Mouse (Mus musculus): Measurements from ENCODE around the gene Olfr1160. TPM values are rescaled to one million over a fixed set of nuclear protein-coding genes. Genes with fewer than 3 reads are reported as not detected.

The Olfr1160 gene
- not detected for polyA plus RNA-seq (2015; fragmentation: Illumina TruSeq; extraction: RNeasy Lipid Tissue Mini Kit (QIAGEN cat#74804); ENCODE audit: insufficient read depth, low replicate concordance)

GRCm38 (mm10) chr2:88007515-88008318 is at the start of gene Olfr1160:
Gene Olfr1160, minus strand, starts transcription at chr2:88008268.

GRCm38 (mm10) chr2:88051029-88051428 is 43.0 kb upstream of the Olfr1160 start, which contains the start of gene Olfr1162:
Gene Olfr1162, minus strand, starts transcription at chr2:88051129.

GRCm38 (mm10) chr2:88037599-88037998 is 29.5 kb upstream of the Olfr1160 start, which contains the start of gene Olfr73:
Gene Olfr73, minus strand, starts transcription at chr2:88037699.

GRCm38 (mm10) chr2:88022474-88022873 is 14.4 kb upstream of the Olfr1160 start, which contains the start of gene Olfr1161:
Gene Olfr1161, plus strand, starts transcription at chr2:88022774.

GRCm38 (mm10) chr2:87989813-87990212 is 18.3 kb downstream of the Olfr1160 start, which contains the start of gene Olfr1158:
Gene Olfr1158, plus strand, starts transcription at chr2:87990113.

GRCm38 (mm10) chr2:87974563-87974962 is 33.5 kb downstream of the Olfr1160 start, which contains the start of gene Olfr74:
Gene Olfr74, minus strand, starts transcription at chr2:87974663.

GRCm38 (mm10) chr2:87968199-87968598 is 39.9 kb downstream of the Olfr1160 start, which contains the start of gene Olfr1157:
Gene Olfr1157, minus strand, starts transcription at chr2:87968299.

GRCm38 (mm10) chr2:87953000-87953399 is 55.1 kb downstream of the Olfr1160 start, which contains the start of gene Olfr1156:
Gene Olfr1156, minus strand, starts transcription at chr2:87953100.

Other genes with a start within 250 kb of the Olfr1160 start
- not detected for gene Olfr152, start 228.8 kb downstream of the Olfr1160 start, polyA plus RNA-seq (2015; fragmentation: Illumina TruSeq; extraction: RNeasy Lipid Tissue Mini Kit (QIAGEN cat#74804); ENCODE audit: insufficient read depth, low replicate concordance)
- gene Olfr1143, start 207.7 kb downstream of the Olfr1160 start, polyA plus RNA-seq (2015; fragmentation: Illumina TruSeq; extraction: RNeasy Lipid Tissue Mini Kit (QIAGEN cat#74804); ENCODE audit: insufficient read depth, low replicate concordance): not detected
- gene Olfr1145, start 198.4 kb downstream of the Olfr1160 start, polyA plus RNA-seq (2015; fragmentation: Illumina TruSeq; extraction: RNeasy Lipid Tissue Mini Kit (QIAGEN cat#74804); ENCODE audit: insufficient read depth, low replicate concordance): not detected
- gene Olfr1148, start 177.7 kb downstream of the Olfr1160 start, polyA plus RNA-seq (2015; fragmentation: Illumina TruSeq; extraction: RNeasy Lipid Tissue Mini Kit (QIAGEN cat#74804); ENCODE audit: insufficient read depth, low replicate concordance): not detected
- gene Olfr1150-ps1, start 164.3 kb downstream of the Olfr1160 start, polyA plus RNA-seq (2015; fragmentation: Illumina TruSeq; extraction: RNeasy Lipid Tissue Mini Kit (QIAGEN cat#74804); ENCODE audit: insufficient read depth, low replicate concordance): not detected
- not detected for gene Olfr1151, start 152.4 kb downstream of the Olfr1160 start, polyA plus RNA-seq (2015; fragmentation: Illumina TruSeq; extraction: RNeasy Lipid Tissue Mini Kit (QIAGEN cat#74804); ENCODE audit: insufficient read depth, low replicate concordance)
- not detected for gene Olfr1152, start 141.8 kb downstream of the Olfr1160 start, polyA plus RNA-seq (2015; fragmentation: Illumina TruSeq; extraction: RNeasy Lipid Tissue Mini Kit (QIAGEN cat#74804); ENCODE audit: insufficient read depth, low replicate concordance)
- not detected for gene Olfr1153, start 113.3 kb downstream of the Olfr1160 start, polyA plus RNA-seq (2015; fragmentation: Illumina TruSeq; extraction: RNeasy Lipid Tissue Mini Kit (QIAGEN cat#74804); ENCODE audit: insufficient read depth, low replicate concordance)
- not detected for gene Olfr1154, start 103.1 kb downstream of the Olfr1160 start, polyA plus RNA-seq (2015; fragmentation: Illumina TruSeq; extraction: RNeasy Lipid Tissue Mini Kit (QIAGEN cat#74804); ENCODE audit: insufficient read depth, low replicate concordance)
- gene Olfr1155, start 63.1 kb downstream of the Olfr1160 start, polyA plus RNA-seq (2015; fragmentation: Illumina TruSeq; extraction: RNeasy Lipid Tissue Mini Kit (QIAGEN cat#74804); ENCODE audit: insufficient read depth, low replicate concordance): not detected
- gene Olfr1156, start 55.2 kb downstream of the Olfr1160 start, polyA plus RNA-seq (2015; fragmentation: Illumina TruSeq; extraction: RNeasy Lipid Tissue Mini Kit (QIAGEN cat#74804); ENCODE audit: insufficient read depth, low replicate concordance): not detected
- gene Olfr1157, start 40.0 kb downstream of the Olfr1160 start, polyA plus RNA-seq (2015; fragmentation: Illumina TruSeq; extraction: RNeasy Lipid Tissue Mini Kit (QIAGEN cat#74804); ENCODE audit: insufficient read depth, low replicate concordance): not detected
- not detected for gene Olfr74, start 33.6 kb downstream of the Olfr1160 start, polyA plus RNA-seq (2015; fragmentation: Illumina TruSeq; extraction: RNeasy Lipid Tissue Mini Kit (QIAGEN cat#74804); ENCODE audit: insufficient read depth, low replicate concordance)
- gene Olfr1158, start 18.2 kb downstream of the Olfr1160 start, polyA plus RNA-seq (2015; fragmentation: Illumina TruSeq; extraction: RNeasy Lipid Tissue Mini Kit (QIAGEN cat#74804); ENCODE audit: insufficient read depth, low replicate concordance): not detected
- gene Olfr1161, start 14.5 kb upstream of the Olfr1160 start, polyA plus RNA-seq (2015; fragmentation: Illumina TruSeq; extraction: RNeasy Lipid Tissue Mini Kit (QIAGEN cat#74804); ENCODE audit: insufficient read depth, low replicate concordance): not detected
- gene Olfr73, start 29.4 kb upstream of the Olfr1160 start, polyA plus RNA-seq (2015; fragmentation: Illumina TruSeq; extraction: RNeasy Lipid Tissue Mini Kit (QIAGEN cat#74804); ENCODE audit: insufficient read depth, low replicate concordance): not detected
- not detected for gene Olfr1162, start 42.9 kb upstream of the Olfr1160 start, polyA plus RNA-seq (2015; fragmentation: Illumina TruSeq; extraction: RNeasy Lipid Tissue Mini Kit (QIAGEN cat#74804); ENCODE audit: insufficient read depth, low replicate concordance)
- gene Olfr1163, start 63.6 kb upstream of the Olfr1160 start, polyA plus RNA-seq (2015; fragmentation: Illumina TruSeq; extraction: RNeasy Lipid Tissue Mini Kit (QIAGEN cat#74804); ENCODE audit: insufficient read depth, low replicate concordance): not detected
- not detected for gene Olfr1164, start 85.7 kb upstream of the Olfr1160 start, polyA plus RNA-seq (2015; fragmentation: Illumina TruSeq; extraction: RNeasy Lipid Tissue Mini Kit (QIAGEN cat#74804); ENCODE audit: insufficient read depth, low replicate concordance)
- gene Olfr1166, start 120.0 kb upstream of the Olfr1160 start, polyA plus RNA-seq (2015; fragmentation: Illumina TruSeq; extraction: RNeasy Lipid Tissue Mini Kit (QIAGEN cat#74804); ENCODE audit: insufficient read depth, low replicate concordance): not detected
- gene Olfr1167, start 146.9 kb upstream of the Olfr1160 start, polyA plus RNA-seq (2015; fragmentation: Illumina TruSeq; extraction: RNeasy Lipid Tissue Mini Kit (QIAGEN cat#74804); ENCODE audit: insufficient read depth, low replicate concordance): not detected
- gene Olfr1168, start 173.6 kb upstream of the Olfr1160 start, polyA plus RNA-seq (2015; fragmentation: Illumina TruSeq; extraction: RNeasy Lipid Tissue Mini Kit (QIAGEN cat#74804); ENCODE audit: insufficient read depth, low replicate concordance): not detected
- not detected for gene Olfr1170, start 220.1 kb upstream of the Olfr1160 start, polyA plus RNA-seq (2015; fragmentation: Illumina TruSeq; extraction: RNeasy Lipid Tissue Mini Kit (QIAGEN cat#74804); ENCODE audit: insufficient read depth, low replicate concordance)

Measured in spleen, adult 10 weeks (tissue).